Comparison of ENCODE assay signal across 8 mouse cellular contexts in genomic region chr4:154926969-154927898, GRCm38 (mm10). TPM values are rescaled to one million over a fixed set of nuclear protein-coding genes. Genes with fewer than 3 reads are reported as not detected.
DNase-seq lines count a peak whose midpoint lies in the region; ATAC-seq and TF ChIP-seq lines count a peak whose summit lies in the region.

No protein-coding gene starts in this region.

- H3K4me2 ChIP-seq in intestine, embryonic 16.5 days (ENCODE audit: low read depth, low read length), result peak overlapping the region; percentile 71

- peak overlapping the region; percentile 66 for H3K27ac ChIP-seq in kidney, adult 2 months (ENCODE audit: insufficient read depth, low read depth, low read length)
- peak overlapping the region; percentile 96 for H3K27ac ChIP-seq in brown adipose tissue, adult 24 weeks (replicated peaks; ENCODE audit: low read depth, low read length)
- H3K27ac ChIP-seq in intestine, embryonic 16.5 days (ENCODE audit: low read length), result peak overlapping the region; percentile 83

- H3K9ac ChIP-seq in intestine, embryonic 16.5 days (ENCODE audit: low read depth, low read length), result peak overlapping the region; percentile 61

- peak overlapping the region; percentile 46 for H3K4me3 ChIP-seq in kidney, adult 2 months (ENCODE audit: insufficient read depth, low read depth, low read length)
- peak overlapping the region; percentile 81 for H3K4me3 ChIP-seq in brown adipose tissue, adult 24 weeks (ENCODE audit: insufficient read depth, low read depth, low read length)
- H3K4me3 ChIP-seq in intestine, embryonic 16.5 days (ENCODE audit: low read length), result peak overlapping the region; percentile 50

- no peaks in the 10 kb centered on the region for H3K4me1 ChIP-seq in kidney, adult 2 months (ENCODE audit: control insufficient read depth, insufficient read depth, low read length)
- H3K4me1 ChIP-seq in brown adipose tissue, adult 24 weeks (ENCODE audit: control insufficient read depth, insufficient read depth, insufficient read length, low read length), result peaks cover 11% of the 10 kb centered on the region
- peaks cover 26% of the 10 kb centered on the region for H3K4me1 ChIP-seq in intestine, embryonic 16.5 days (ENCODE audit: control insufficient read depth, insufficient read depth, low read length)

- no peak for TF ChIP-seq POLR2A in kidney, adult 2 months (IDR thresholded peaks at IDR 0.05; ENCODE audit: low read depth, low read length)

- H3K36me3 ChIP-seq in kidney, adult 2 months (ENCODE audit: control insufficient read depth, insufficient read depth, low read length), result no peaks in the 10 kb centered on the region
- peaks cover 3% of the 10 kb centered on the region; the same call in 1 of the 2 replicates for H3K36me3 ChIP-seq in intestine, embryonic 16.5 days (ENCODE audit: control insufficient read depth, insufficient read depth, low read length)

- 63% methylated on average over 9 of the region's 9 CpGs for WGBS in kidney, adult 2 months
- WGBS in intestine, embryonic 16.5 days, result 45% methylated on average over 9 of the region's 9 CpGs

- H3K9me3 ChIP-seq in intestine, embryonic 16.5 days (ENCODE audit: control insufficient read depth, low read length), result no peaks in the 10 kb centered on the region

- no peak for TF ChIP-seq CTCF in kidney, adult 2 months (conservative IDR thresholded peaks at IDR 0.05; ENCODE audit: insufficient read depth, insufficient read length, low read depth, low read length)

- H3K27me3 ChIP-seq in kidney, adult 2 months (replicated peaks; ENCODE audit: control insufficient read depth, insufficient read depth, low read length), result no peaks in the 10 kb centered on the region
- H3K27me3 ChIP-seq in intestine, embryonic 16.5 days (replicated peaks; ENCODE audit: control insufficient read depth, insufficient read depth, low read length), result no peaks in the 10 kb centered on the region

- no peak for DNase-seq in kidney, adult 2 months
- no peak for DNase-seq in kidney, adult 11 months
- DNase-seq in neural tube, embryonic 10.5 days (ENCODE audit: extremely low spot score, low spot score), result peak; percentile 26
- DNase-seq in layer of hippocampus, postnatal 25 days (ENCODE audit: extremely low spot score in 1 of 2, low spot score in 1 of 2), result no peak
- no peak for DNase-seq in ovary, adult 18-20 months (ENCODE audit: low spot score)
- no peak for DNase-seq in gastrocnemius, postnatal 25 days

- peak; percentile 43 for ATAC-seq in intestine, embryonic 16.5 days

RNA-seq across cellular contexts. Expression of gene Tnfrsf14, which starts 1.1 kb away (rescaled TPM):
- polyA plus RNA-seq in kidney, adult 2 months (2012; rRNA removed), result 12.1 and 19.4 TPM in 2 replicates
- 2.1 and 4.6 TPM in 2 replicates for polyA plus RNA-seq in brown adipose tissue, adult 24 weeks (2012; ENCODE audit: insufficient read depth, insufficient read length, missing spikeins)
- polyA plus RNA-seq in intestine, embryonic 16.5 days (2015; fragmentation: Nextera tagmentation; extraction: Ambion mirVana), result 2.3 and 3.5 TPM in 2 replicates
- total RNA-seq in layer of hippocampus, postnatal 25 days (2021), result 1 to 10 TPM in 1 of 2 experiments, under 1 TPM in 1; 0.62 to 1.9 TPM
- 1 to 10 TPM; 1.8 to 3.0 TPM for total RNA-seq in gastrocnemius, postnatal 25 days (2021)

RNA-seq across cellular contexts. Expression of gene Fam213b, which starts 28.3 kb away (rescaled TPM):
- 74.0 and 92.4 TPM in 2 replicates for polyA plus RNA-seq in kidney, adult 2 months (2012; rRNA removed)
- 22.6 and 33.5 TPM in 2 replicates for polyA plus RNA-seq in brown adipose tissue, adult 24 weeks (2012; ENCODE audit: insufficient read depth, insufficient read length, missing spikeins)
- polyA plus RNA-seq in intestine, embryonic 16.5 days (2015; fragmentation: Nextera tagmentation; extraction: Ambion mirVana), result 39.7 and 42.8 TPM in 2 replicates
- total RNA-seq in layer of hippocampus, postnatal 25 days (2021), result 10 to 100 TPM; 40.9 to 51.7 TPM
- 10 to 100 TPM; 81.5 to 81.6 TPM for total RNA-seq in gastrocnemius, postnatal 25 days (2021)

RNA-seq across cellular contexts. Expression of gene Hes5, which starts 33.5 kb away (rescaled TPM):
- polyA plus RNA-seq in kidney, adult 2 months (2012; rRNA removed), result not detected in 2 replicates
- not detected in 2 replicates for polyA plus RNA-seq in brown adipose tissue, adult 24 weeks (2012; ENCODE audit: insufficient read depth, insufficient read length, missing spikeins)
- polyA plus RNA-seq in intestine, embryonic 16.5 days (2015; fragmentation: Nextera tagmentation; extraction: Ambion mirVana), result 1.3 and 1.4 TPM in 2 replicates
- total RNA-seq in layer of hippocampus, postnatal 25 days (2021), result 10 to 100 TPM; 30.2 to 37.9 TPM
- total RNA-seq in gastrocnemius, postnatal 25 days (2021), result not detected

RNA-seq across cellular contexts. Expression of gene Pank4, which starts 36.7 kb away (rescaled TPM):
- 37.5 and 41.5 TPM in 2 replicates for polyA plus RNA-seq in kidney, adult 2 months (2012; rRNA removed)
- 11.0 and 18.7 TPM in 2 replicates for polyA plus RNA-seq in brown adipose tissue, adult 24 weeks (2012; ENCODE audit: insufficient read depth, insufficient read length, missing spikeins)
- polyA plus RNA-seq in intestine, embryonic 16.5 days (2015; fragmentation: Nextera tagmentation; extraction: Ambion mirVana), result 32.4 and 34.2 TPM in 2 replicates
- 10 to 100 TPM; 34.9 to 37.1 TPM for total RNA-seq in layer of hippocampus, postnatal 25 days (2021)
- 10 to 100 TPM; 31.2 to 34.0 TPM for total RNA-seq in gastrocnemius, postnatal 25 days (2021)

RNA-seq across cellular contexts. Expression of gene Mmel1, which starts 57.8 kb away (rescaled TPM):
- polyA plus RNA-seq in kidney, adult 2 months (2012; rRNA removed), result 0.03 and 0.19 TPM in 2 replicates
- polyA plus RNA-seq in brown adipose tissue, adult 24 weeks (2012; ENCODE audit: insufficient read depth, insufficient read length, missing spikeins), result not detected in 2 replicates
- 0.10 and 0.39 TPM in 2 replicates for polyA plus RNA-seq in intestine, embryonic 16.5 days (2015; fragmentation: Nextera tagmentation; extraction: Ambion mirVana)
- total RNA-seq in layer of hippocampus, postnatal 25 days (2021), result 1 to 10 TPM in 1 of 2 experiments, under 1 TPM in 1; 0.32 to 1.0 TPM
- total RNA-seq in gastrocnemius, postnatal 25 days (2021), result under 1 TPM; 0.13 to 0.24 TPM
